Mouse (Mus musculus) left cerebral cortex, postnatal 14 days (tissue): Measurements from ENCODE around the gene Mxd3. TPM values are rescaled to one million over a fixed set of nuclear protein-coding genes. Genes with fewer than 3 reads are reported as not detected.

Experiments
- DNase-seq, 2 experiments: peaks; one replicate each; pipeline ENCODE4 v3.0.0; 2021 to 2022; ENCODE audit warnings: low spot score in 2 of 2, mixed read lengths in 1 of 2
- intact Hi-C: fragments of 180-260 bp; cut with DNase I; formaldehyde crosslinking; loops from one replicate; pipeline ENCODE4 v1.15.1; 2025
- long read RNA-seq, 2 experiments: library from polyadenylated mRNA; stranded (forward); transcript quantifications; one replicate each; pipeline ENCODE4 v2.0.0; 2021
- total RNA-seq, 2 experiments: library from RNA; stranded (reverse); gene quantifications; 2 replicates each; pipeline ENCODE4 v1.2.3; 2021

The Mxd3 gene
- 1 to 10 TPM; 1.2 to 1.6 TPM for total RNA-seq
- long read RNA-seq, experiment 1, result 0 reads
- long read RNA-seq, experiment 2, partial matches to known transcripts, result 0 of 1 reads
- long read RNA-seq, experiment 2, other reads (novel, unspliced or antisense), result 1 of 1 reads

GRCm38 (mm10) chr13:55329683-55330566 lies at the start of gene Mxd3:
Gene Mxd3, minus strand, starts transcription at chr13:55329823.
- intact Hi-C loops, result no loop called here
- peak; percentile 77 to 80 for DNase-seq

DNA sequence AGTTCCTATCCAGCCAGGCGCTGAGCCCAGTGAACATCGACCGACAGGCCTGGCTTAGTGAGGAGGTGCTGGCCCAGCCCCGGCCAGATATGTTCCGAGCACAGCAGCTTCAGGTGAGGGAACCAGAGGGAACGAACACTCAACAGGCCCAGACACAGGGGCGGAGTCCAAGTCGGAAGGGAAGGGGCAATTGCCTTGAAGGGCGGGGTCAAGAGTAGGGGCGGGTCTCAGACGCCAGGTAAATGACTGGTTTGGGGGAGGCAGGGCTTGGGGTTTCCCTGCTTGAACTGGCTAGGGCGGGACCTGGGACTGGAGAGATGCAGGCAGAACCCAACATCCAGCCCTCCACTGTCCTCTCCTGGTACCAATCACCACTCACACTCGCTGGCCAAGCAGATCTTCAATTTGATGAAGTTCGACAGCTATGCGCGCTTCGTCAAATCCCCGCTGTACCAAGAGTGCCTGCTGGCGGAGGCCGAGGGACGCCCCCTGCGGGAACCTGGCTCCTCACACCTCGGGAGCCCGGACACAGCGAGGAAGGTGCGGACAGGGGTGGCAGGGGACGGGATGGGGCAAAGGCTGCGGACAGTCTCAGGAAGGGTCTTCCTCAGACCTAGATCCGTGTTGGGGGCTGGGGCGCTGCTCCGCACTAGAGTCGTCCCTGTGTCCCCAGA lies 49.4 kb upstream of the Mxd3 start:
- intact Hi-C loops, result no loop called here
- no peak for DNase-seq

DNA sequence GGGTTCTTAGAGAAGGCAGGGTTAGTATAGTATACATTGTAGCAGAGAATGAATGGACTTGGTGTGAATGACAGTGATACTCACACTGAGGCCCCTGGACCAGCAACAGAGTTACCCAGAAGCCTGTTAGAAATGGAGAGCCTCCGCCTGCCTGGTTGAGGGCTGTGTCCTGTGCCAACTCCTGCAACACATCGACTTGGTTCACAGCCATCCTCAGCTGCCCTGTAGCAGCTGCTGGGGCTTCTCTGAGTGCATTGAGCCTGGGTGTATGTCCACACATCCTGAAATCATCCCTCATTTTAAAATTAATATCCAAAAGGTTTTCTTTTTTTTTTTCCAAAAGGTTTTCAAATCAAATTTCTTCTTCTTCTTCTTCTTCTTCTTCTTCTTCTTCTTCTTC lies 46.3 kb upstream of the Mxd3 start:
- no peak for DNase-seq
- intact Hi-C loops, result no loop called here

DNA sequence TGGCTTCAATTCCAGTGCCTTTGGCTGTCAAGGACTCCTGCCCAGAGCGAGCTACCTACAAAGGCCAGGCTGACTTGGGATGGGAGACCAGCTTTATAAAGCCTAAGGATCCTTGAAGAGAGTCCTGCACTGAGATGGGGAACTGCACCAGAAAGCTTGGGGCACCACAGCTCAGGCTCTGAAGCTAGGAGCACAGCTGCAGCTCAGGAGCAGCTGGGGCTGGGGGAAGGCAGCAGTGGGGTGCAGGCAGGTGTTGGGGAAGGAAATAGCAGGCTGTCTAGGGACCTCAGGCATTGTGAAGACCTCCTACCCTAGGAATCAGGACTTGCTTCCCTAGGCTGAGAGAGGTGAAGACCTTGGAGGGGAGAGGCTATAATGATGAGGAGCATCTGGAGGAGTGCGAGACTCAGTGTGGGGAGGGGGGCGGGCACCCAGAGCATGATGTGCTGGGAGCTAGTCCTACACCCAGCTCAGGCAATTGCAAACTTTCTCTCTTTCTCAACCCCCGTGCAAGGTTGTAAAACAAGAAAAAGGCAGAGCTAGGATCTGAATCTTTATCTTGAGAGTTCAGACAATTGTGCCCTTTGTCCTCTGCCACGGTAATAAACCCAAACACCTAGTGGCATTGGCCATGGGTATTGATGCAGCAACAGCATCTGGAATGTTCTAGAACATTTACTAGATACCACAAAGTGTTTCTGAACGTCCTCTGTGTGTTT lies 44.7 kb upstream of the Mxd3 start:
- intact Hi-C loops, result no loop called here
- DNase-seq, result no peak

DNA sequence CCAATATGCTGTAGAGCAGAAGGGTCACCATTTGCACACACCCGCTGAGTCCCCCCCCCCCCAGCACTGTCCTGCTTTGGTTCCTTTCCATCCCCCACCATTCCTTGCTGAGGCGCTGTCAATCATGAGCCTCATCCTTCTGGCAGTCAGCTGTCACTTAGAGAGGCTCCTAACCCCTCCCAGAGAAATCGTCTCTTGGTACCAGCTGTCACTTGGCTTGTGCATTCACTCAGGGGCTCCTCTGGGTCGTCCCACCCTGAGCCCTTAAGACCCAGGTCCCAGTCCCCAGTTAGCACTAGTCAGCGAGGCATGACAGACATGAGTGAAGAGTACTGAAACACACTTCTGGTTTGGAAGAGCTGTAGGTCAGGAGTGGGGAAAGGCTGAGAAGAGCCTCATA lies 42.1 kb upstream of the Mxd3 start:
- intact Hi-C loops, result no loop called here
- DNase-seq, result no peak

GRCm38 (mm10) chr13:55371007-55371681 lies 41.5 kb upstream of the Mxd3 start:
- intact Hi-C loops, result no loop called here
- peak in 1 of 2 experiments; percentile 66 for DNase-seq

- intact Hi-C loops, result no loop called here
- no peak for DNase-seq
Observed at GRCm38 (mm10) chr13:55370234-55370633, 40.6 kb upstream of the Mxd3 start.

DNA sequence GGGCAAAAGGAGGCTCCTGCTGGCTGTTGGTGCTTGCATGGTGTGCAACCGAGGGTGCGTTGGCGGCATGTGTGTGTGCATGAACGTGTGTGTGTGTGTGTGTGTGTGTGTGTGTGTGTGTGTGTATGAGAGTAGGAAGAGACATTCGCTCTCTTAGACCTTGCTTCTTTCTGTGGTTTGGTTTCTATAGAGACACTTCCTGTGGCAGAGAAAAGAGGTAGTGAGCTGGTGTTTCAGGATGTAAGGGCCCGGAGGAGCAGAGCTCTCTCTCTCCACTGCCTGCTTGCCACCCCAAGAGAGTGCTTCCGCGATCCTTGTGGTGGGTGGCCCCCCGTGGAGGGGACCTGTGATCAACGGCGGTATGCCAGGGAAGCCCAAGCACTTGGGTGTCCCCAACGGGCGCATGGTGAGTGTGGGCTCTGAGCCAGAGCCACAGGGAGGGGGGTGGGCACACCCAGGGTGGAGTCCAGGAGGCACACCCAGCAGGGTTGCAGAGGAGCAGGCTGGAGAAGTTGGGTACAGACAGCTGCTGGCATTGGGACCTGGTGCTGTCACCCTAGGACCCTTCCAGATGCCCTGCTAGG lies 40.0 kb upstream of the Mxd3 start, which contains the start of gene Rgs14:
TSS of gene Rgs14 (plus strand) at position 202 of the 584 bp plus-strand sequence.
- DNase-seq, result peak; percentile 63 to 75
- intact Hi-C loops, result no loop called here

DNA sequence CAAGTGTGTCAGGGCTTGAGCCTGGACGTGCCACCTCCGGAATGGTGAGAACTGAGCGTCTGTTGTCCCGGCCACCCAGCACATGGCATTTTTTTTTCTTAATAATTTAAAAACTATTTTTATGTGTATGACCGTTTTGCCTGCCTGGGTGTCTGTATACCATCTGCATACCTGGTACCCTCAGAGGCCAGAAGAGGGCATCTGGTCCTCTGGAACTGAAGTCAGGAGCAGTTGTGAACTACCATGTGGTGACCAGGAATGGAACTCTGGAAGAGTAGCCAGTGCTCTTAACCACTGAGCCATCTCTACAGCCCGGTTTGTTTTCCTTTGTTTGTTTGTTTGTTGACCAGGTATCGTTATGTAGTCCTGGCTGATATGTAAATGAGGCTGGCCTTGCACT lies 38.8 kb upstream of the Mxd3 start:
- no peak for DNase-seq
- intact Hi-C loops, result no loop called here

- intact Hi-C loops, result no loop called here
- DNase-seq, result peak; percentile 98 to 99
Observed at GRCm38 (mm10) chr13:55362453-55363060, 32.9 kb upstream of the Mxd3 start, which contains the start of gene Lman2. Gene Lman2, minus strand, starts transcription at chr13:55362783.

DNA sequence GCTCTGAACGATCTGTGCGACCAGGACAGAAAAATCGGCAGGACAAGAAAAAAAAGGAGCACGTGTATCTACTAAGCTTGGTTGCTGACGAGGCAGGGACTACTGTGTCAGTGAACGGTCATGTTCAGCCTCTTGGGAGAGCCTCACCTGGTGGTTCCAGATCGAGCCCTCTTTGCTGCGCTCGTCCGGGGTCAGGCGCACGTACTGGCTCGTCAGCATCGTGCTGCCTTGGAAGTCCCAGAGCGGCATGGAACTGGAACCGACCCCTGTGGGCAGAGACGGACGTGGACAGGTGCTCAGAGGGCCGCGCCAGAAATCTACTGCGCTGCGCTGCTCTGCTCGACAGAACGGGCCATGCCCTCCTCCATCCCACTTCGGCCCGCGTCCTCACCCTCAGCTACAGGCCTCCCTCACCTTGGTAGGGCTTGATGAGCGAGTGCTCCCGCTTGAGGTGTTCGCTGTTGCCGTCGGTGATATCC lies 32.4 kb upstream of the Mxd3 start:
- intact Hi-C loops, result no loop called here
- DNase-seq, result no peak

DNA sequence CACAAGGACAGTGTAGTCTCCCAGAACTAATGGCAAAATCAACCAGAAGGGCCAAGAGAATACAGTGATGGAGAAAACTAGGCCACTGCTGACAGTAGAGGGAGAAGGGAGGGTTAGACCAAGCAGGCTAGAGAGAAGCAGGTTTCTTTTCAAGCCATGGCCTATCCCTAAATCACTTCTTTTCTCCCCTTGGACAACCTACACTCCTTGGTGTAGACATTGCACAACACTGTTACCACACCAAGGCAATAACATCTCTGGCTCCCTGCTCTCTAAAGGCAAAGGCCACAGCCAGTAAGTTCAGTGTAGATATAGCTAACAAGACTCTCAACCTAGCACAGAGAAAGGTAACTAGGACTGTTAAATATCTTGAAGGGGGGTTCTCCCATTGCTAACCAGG lies 31.5 kb upstream of the Mxd3 start:
- no peak for DNase-seq
- intact Hi-C loops, result no loop called here

- DNase-seq, result no peak
- intact Hi-C loops, result no loop called here
Observed at GRCm38 (mm10) chr13:55346745-55347144, 17.1 kb upstream of the Mxd3 start.

DNA sequence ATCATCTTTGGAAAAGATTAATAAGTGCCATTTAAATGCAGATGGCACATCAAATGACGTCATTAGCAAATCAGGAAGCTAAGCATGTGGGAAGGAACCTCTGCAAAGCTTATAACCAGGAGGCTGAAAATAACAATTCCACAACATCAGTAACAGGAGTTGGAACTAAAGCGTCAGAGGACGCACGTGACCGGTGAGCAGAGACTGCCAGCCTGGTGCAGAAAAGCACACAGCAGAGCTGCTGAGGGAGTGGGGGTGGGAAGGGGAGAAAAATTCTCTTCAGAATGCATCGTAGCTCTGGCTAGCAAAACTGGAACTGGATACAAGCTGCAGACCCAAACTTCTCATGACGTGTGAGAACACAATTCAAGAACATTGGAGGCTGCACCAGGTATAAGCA lies 14.7 kb upstream of the Mxd3 start:
- peak; percentile 46 to 58 for DNase-seq
- intact Hi-C loops, result no loop called here

- intact Hi-C loops, result no loop called here
Observed at GRCm38 (mm10) chr13:55342469-55342868, 12.8 kb upstream of the Mxd3 start.

GRCm38 (mm10) chr13:55339259-55339658 lies 9.6 kb upstream of the Mxd3 start:
- no peak for DNase-seq

More at GRCm38 (mm10) chr13:55342469-55342868, 12.8 kb upstream of the Mxd3 start:
- DNase-seq, result no peak

DNA sequence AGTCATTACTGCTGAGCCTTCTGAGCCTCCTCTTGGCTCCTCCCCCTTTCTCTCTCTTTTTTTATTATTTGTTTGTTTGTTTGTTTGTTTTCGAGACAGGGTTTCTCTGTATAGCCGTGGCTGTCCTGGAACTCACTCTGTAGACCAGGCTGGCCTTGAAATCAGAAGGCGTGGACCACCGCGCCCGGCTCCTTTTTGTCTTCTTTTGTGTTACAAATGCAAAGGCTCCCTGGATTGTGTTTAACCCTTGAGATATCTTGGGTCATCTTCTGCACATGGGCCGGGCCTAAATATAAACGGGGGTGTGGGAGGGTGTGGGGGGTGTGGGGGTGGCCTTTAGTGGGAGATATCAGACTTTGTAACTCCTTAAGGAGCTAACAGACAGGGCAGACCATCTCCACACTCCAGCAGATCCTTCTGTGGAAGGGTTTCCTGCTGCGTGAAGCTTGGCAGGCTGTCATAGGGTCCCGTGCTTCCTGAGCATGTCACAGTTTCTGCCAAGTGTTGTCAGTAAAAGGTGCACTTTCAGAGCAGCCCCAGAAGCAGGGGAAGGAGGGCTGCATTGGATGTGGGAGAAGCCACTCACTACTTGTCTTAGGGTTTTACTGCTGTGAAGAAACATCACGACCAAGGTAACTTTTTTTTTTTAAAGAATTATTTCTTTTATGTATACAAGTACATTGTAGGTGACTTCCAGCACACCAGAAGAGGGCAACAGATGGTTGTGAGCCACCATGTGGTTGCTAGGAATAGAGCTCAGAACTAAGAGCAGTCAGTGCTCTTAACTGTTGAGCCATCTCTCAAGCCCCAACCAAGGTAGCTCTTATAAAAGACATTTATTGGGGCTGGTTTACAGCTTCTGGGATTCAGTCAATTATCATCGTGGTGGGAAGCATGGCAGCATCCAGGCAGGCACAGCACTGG lies 8.8 kb upstream of the Mxd3 start:
- intact Hi-C loops, result loop anchor here (5.0 kb wide), 1 partner anchor 59 kb away; the partner anchor contains the start of gene Slc34a1
- no peak for DNase-seq

More at GRCm38 (mm10) chr13:55339259-55339658, 9.6 kb upstream of the Mxd3 start:
- intact Hi-C loops, result loop anchor here (5.0 kb wide), 1 partner anchor 58 kb away; the partner anchor contains the start of gene Slc34a1
